In the genomic region with DNA sequence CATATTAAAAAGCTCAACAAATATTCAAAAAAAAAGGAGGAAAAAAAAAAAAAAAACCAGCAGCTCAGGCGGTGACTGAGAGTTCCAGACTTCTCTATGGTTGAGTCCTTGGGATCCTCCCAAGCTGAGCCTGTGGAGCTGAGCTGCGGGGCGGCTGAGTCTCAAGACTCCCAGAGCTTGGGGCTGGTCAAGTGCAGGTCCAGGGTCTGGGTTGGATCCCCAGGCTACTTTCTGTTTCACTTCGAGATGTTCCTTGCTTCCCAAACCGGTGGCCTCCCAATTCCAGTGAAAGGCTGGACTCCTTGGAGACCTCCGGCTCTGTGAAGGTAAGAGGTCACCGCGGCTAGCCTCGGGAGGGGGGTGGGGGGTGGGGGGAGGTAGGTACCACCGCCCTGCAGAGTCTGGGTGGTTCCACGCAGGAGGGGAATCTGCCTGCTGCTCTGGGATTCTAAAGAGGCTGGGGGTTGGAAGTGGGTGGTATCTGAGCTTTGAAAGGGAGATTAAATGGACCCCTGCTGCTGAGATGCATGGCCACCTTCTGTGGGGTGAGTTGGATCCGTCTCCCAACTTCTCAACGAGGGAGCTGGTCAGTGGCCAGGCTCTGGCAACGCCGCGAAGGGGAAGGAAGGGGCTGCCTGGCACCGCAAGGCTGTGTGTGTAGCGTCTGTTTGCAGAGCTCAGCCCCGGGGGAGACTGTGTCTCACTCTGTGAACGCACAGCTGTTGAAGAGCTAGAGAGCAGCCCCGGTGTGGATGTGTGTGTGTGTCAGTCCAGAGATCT, we compare ENCODE assay signal across 8 mouse cellular contexts.
DNase-seq lines count a peak whose midpoint lies in the region; ATAC-seq and TF ChIP-seq lines count a peak whose summit lies in the region.

No protein-coding gene starts in this region.

- DNase-seq in spleen, adult 2 months (ENCODE audit: low read depth in 1 of 2, low spot score in 2 of 2), result peak in 1 of 2 experiments; percentile 5
- DNase-seq in spleen, adult 12 weeks (ENCODE audit: low spot score), result no peak
- peak; percentile 64 for DNase-seq in forebrain, embryonic 11.5 days (ENCODE audit: low spot score)
- peak; percentile 50 for DNase-seq in kidney, postnatal 14 days

- no peaks in the 10 kb centered on the region for H3K36me3 ChIP-seq in spleen, adult 2 months (ENCODE audit: control insufficient read depth, insufficient read depth, low read length)
- no peaks in the 10 kb centered on the region for H3K36me3 ChIP-seq in forebrain, embryonic 11.5 days (ENCODE audit: control insufficient read depth, insufficient read depth, low read length)
- no peaks in the 10 kb centered on the region for H3K36me3 ChIP-seq in heart, embryonic 16.5 days (ENCODE audit: control insufficient read depth, insufficient read depth)
- no peaks in the 10 kb centered on the region for H3K36me3 ChIP-seq in liver, embryonic 12.5 days
- no peaks in the 10 kb centered on the region for H3K36me3 ChIP-seq in myocyte (ENCODE audit: control insufficient read depth, insufficient read depth)
- no peaks in the 10 kb centered on the region for H3K36me3 ChIP-seq in stomach, embryonic 14.5 days (ENCODE audit: control insufficient read depth, insufficient read depth, low read length)

- H3ac ChIP-seq in myocyte (ENCODE audit: control insufficient read depth, insufficient read length), result no peak overlapping the region

- H3K4me3 ChIP-seq in spleen, adult 2 months (ENCODE audit: extremely low read depth, insufficient read depth, insufficient read length), result peak overlapping the region; percentile 55
- peak overlapping the region; percentile 17; the same call in 1 of the 2 replicates for H3K4me3 ChIP-seq in forebrain, embryonic 11.5 days (ENCODE audit: low read depth, low read length)
- H3K4me3 ChIP-seq in heart, embryonic 16.5 days (ENCODE audit: low read length), result peak overlapping the region; percentile 72
- H3K4me3 ChIP-seq in liver, embryonic 12.5 days, result peak overlapping the region; percentile 45
- H3K4me3 ChIP-seq in myocyte, result no peak overlapping the region
- H3K4me3 ChIP-seq in stomach, embryonic 14.5 days (ENCODE audit: low read depth, low read length), result peak overlapping the region; percentile 35

- no peak overlapping the region for H3K27ac ChIP-seq in spleen, adult 2 months (ENCODE audit: insufficient read depth, low read length)
- H3K27ac ChIP-seq in forebrain, embryonic 11.5 days (ENCODE audit: low read depth, low read length), result no peak overlapping the region
- no peak overlapping the region; the same call in 1 of the 2 replicates for H3K27ac ChIP-seq in heart, embryonic 16.5 days (ENCODE audit: low read length)
- H3K27ac ChIP-seq in liver, embryonic 12.5 days, result no peak overlapping the region
- no peak overlapping the region for H3K27ac ChIP-seq in stomach, embryonic 14.5 days (ENCODE audit: low read length)

- ATAC-seq in forebrain, embryonic 11.5 days (replicated peaks; ENCODE audit: low FRiP score), result 0 out of 2 replicates have a peak, but pooled peaks have one; percentile 30
- peak; percentile 86 for ATAC-seq in heart, embryonic 16.5 days (replicated peaks; ENCODE audit: extremely low read depth, insufficient read depth, low FRiP score)
- ATAC-seq in liver, embryonic 12.5 days, result no peak
- no peak for ATAC-seq in stomach, embryonic 14.5 days (ENCODE audit: insufficient number of reproducible peaks, insufficient read depth, low FRiP score, low read depth)

- WGBS in spleen, adult 2 months, result 13% methylated on average over 21 of the region's 21 CpGs
- WGBS in forebrain, embryonic 11.5 days, result 3% methylated on average over 21 of the region's 21 CpGs
- 4% methylated on average over 21 of the region's 21 CpGs for WGBS in heart, embryonic 16.5 days
- 2% methylated on average over 21 of the region's 21 CpGs for whole genome bisulfite sequencing in liver, embryonic 12.5 days (ENCODE audit: insufficient replicate concordance)
- WGBS in stomach, embryonic 14.5 days, result 2% methylated on average over 21 of the region's 21 CpGs

- TF ChIP-seq POLR2A in spleen, adult 2 months (IDR thresholded peaks at IDR 0.05; ENCODE audit: low read depth, low read length), result no peak
- no peak for TF ChIP-seq POLR2A in myocyte (IDR thresholded peaks at IDR 0.05; ENCODE audit: insufficient read length, low read depth)

- no peaks in the 10 kb centered on the region for H3K9me3 ChIP-seq in forebrain, embryonic 11.5 days (ENCODE audit: control insufficient read depth, low read length)
- no peaks in the 10 kb centered on the region for H3K9me3 ChIP-seq in heart, embryonic 16.5 days (replicated peaks; ENCODE audit: control insufficient read depth, low read length)
- H3K9me3 ChIP-seq in liver, embryonic 12.5 days (replicated peaks), result no peaks in the 10 kb centered on the region
- no peaks in the 10 kb centered on the region for H3K9me3 ChIP-seq in stomach, embryonic 14.5 days (ENCODE audit: control insufficient read depth, low read depth, low read length)

- 0 out of 2 replicates have a peak, but pooled peaks cover 3% of the 10 kb centered on the region for H3K27me3 ChIP-seq in spleen, adult 2 months (ENCODE audit: control insufficient read depth, insufficient read depth, low read length)
- peaks cover 2% of the 10 kb centered on the region; the same call in 1 of the 2 replicates for H3K27me3 ChIP-seq in forebrain, embryonic 11.5 days (ENCODE audit: control insufficient read depth, insufficient read depth, low read length)
- H3K27me3 ChIP-seq in heart, embryonic 16.5 days (ENCODE audit: control insufficient read depth, insufficient read depth, low read length), result no peaks in the 10 kb centered on the region
- peaks cover 18% of the 10 kb centered on the region; the same call in 1 of the 2 replicates for H3K27me3 ChIP-seq in liver, embryonic 12.5 days (replicated peaks)
- no peaks in the 10 kb centered on the region for H3K27me3 ChIP-seq in myocyte (ENCODE audit: control insufficient read depth, insufficient read depth, insufficient read length)
- no peaks in the 10 kb centered on the region for H3K27me3 ChIP-seq in stomach, embryonic 14.5 days (ENCODE audit: control insufficient read depth, insufficient read depth, low read length)

- peaks cover 4% of the 10 kb centered on the region; the same call in 1 of the 2 replicates for H3K4me1 ChIP-seq in spleen, adult 2 months (ENCODE audit: control insufficient read depth, insufficient read depth, insufficient read length)
- H3K4me1 ChIP-seq in forebrain, embryonic 11.5 days (replicated peaks; ENCODE audit: control insufficient read depth, insufficient read depth, low read length), result peaks cover 6% of the 10 kb centered on the region
- H3K4me1 ChIP-seq in heart, embryonic 16.5 days (ENCODE audit: control insufficient read depth, insufficient read depth, low read length), result peaks cover 5% of the 10 kb centered on the region; the same call in 1 of the 2 replicates
- H3K4me1 ChIP-seq in liver, embryonic 12.5 days, result no peaks in the 10 kb centered on the region
- no peaks in the 10 kb centered on the region for H3K4me1 ChIP-seq in stomach, embryonic 14.5 days (ENCODE audit: control insufficient read depth, insufficient read depth, low read length)

- no peaks in the 10 kb centered on the region for H3K79me2 ChIP-seq in myocyte (ENCODE audit: control insufficient read depth, insufficient read depth)

- peak overlapping the region; percentile 35; the same call in 1 of the 2 replicates for H3K9ac ChIP-seq in forebrain, embryonic 11.5 days (ENCODE audit: low read length)
- H3K9ac ChIP-seq in heart, embryonic 16.5 days (ENCODE audit: low read length), result peak overlapping the region; percentile 80
- no peak overlapping the region for H3K9ac ChIP-seq in liver, embryonic 12.5 days
- H3K9ac ChIP-seq in stomach, embryonic 14.5 days (replicated peaks; ENCODE audit: low read depth, low read length), result peak overlapping the region; percentile 39; the same call in 1 of the 2 replicates

- H3K4me2 ChIP-seq in forebrain, embryonic 11.5 days (ENCODE audit: low read depth, low read length, severe bottlenecking), result peak overlapping the region; percentile 49
- H3K4me2 ChIP-seq in heart, embryonic 16.5 days (ENCODE audit: low read depth, low read length), result peak overlapping the region; percentile 97
- H3K4me2 ChIP-seq in liver, embryonic 12.5 days, result peak overlapping the region; percentile 55
- peak overlapping the region; percentile 58 for H3K4me2 ChIP-seq in myocyte (ENCODE audit: low read depth)
- H3K4me2 ChIP-seq in stomach, embryonic 14.5 days (replicated peaks; ENCODE audit: low read depth, low read length), result peak overlapping the region; percentile 67

- no peak for TF ChIP-seq CTCF in spleen, adult 2 months (IDR thresholded peaks at IDR 0.05; ENCODE audit: extremely low read depth, insufficient read depth, insufficient read length, insufficient replicate concordance)

TF ChIP-seq in myocyte, 11 proteins besides CTCF, POLR2A, EP300 and RAD21:
- no peak for TF ChIP-seq TCF12 (IDR thresholded peaks at IDR 0.05; ENCODE audit: insufficient read depth, poor library complexity, severe bottlenecking)
- no peak for TF ChIP-seq TCF3 (IDR thresholded peaks at IDR 0.05; ENCODE audit: insufficient read length, low read depth)

Comparison
In these comparisons a context has a peak if more than half of its experiments do, and no peak if none do; other contexts are left out.
1. ATAC-seq: peak in forebrain, embryonic 11.5 days (single experiment) and heart, embryonic 16.5 days (single experiment); none in liver, embryonic 12.5 days (single experiment) and stomach, embryonic 14.5 days (single experiment).
2. Peak in every context shown above with its lines, with median percentiles within 50 percentile points of each other: H3K4me2 ChIP-seq.